Mouse (Mus musculus): ENCODE data around the gene Itch.
"Not testable (repeated sequence)": the region's sequence is repeated elsewhere in the genome, so short reads cannot be mapped to it uniquely, and the experiment has no call there.

The Itch gene

GRCm38 (mm10) chr2:155133011-155133976 is at the start of gene Itch:
TSS of gene Itch (plus strand) at chr2:155133509.
- peak; percentile 93 for DNase-seq (ENCODE audit: low spot score)

- no peak for DNase-seq (ENCODE audit: low spot score)
Observed at GRCm38 (mm10) chr2:155084546-155084945, 48.8 kb upstream of the Itch start.

DNA sequence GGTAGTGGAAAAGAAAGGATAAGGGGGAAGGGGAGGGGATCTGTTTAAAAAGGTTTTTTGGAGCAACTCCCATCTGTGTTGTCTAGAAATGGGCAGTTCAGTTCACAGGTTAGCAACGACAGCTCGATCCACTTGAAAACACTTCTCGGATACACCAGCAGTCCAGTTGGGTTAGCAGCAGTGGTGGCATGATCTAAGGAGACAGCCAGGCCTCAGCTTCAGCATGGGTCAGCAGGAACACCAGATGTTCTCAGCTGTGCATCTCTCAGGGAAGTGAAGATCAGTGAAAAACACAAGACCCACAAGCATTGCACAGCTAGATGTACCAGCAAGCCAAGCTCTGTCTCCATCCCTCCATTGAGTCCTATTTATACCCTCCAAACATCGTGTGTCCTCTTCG is 47.0 kb upstream of the Itch start:
- no peak for DNase-seq (ENCODE audit: low spot score)

DNA sequence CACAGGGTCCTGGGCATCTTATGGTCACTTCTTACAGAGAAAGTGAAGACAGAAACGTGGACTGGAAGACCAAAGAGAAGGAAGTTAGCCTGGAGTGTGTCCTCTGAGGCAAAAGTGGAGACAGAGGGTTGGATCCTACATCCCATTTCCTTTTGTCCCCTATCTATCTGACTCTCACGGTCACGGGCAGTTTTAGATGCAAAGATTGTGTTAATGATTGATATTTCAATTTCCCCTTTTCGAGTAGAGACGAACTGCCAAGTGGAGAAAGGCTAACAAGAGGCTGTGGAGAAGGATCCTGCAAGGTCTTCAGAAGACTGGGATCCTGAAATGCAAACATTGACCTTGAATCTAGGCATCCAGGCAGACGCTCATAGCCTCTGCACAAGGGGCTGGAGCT is 45.0 kb upstream of the Itch start:
- no peak for DNase-seq (ENCODE audit: low spot score)

DNA sequence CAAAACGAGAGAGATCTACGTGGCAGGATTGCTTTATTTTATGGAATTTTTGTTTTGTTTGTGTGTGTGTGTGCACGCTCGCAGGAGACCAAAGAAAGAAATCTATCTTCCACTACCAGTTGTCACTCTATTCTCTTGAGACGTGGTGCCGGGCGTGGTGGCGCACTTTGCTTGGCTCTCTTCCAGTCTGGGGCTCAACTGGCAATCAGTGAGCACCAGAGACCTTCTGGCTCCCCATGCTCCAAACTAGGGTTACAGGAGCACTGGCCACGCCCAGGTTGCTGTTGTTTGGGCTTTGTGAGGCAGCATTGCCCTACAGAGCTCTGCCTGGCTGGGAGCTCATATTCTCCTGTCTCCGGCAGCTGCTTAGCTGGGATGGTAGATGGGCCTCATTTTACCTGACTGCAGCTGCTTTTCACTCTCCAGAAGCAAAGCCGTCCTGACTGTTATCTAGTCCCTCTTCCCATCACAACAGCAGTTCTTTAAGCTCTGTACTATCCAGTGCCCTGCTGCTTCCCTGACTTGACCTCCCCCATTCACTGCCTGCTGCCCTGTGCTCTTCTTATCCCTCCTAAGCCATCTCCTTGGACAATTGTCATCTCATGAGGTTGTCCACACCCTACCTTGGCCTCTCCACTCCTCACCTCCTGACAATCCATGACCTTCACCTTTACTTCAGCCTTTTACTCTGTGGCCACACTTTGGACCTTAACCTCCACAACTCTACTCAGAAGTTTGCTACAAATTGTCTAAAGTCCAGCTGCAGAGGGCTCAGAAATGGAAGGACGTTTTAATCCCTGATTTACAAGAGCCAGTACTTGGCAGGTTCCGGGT is 42.2 kb upstream of the Itch start:
- DNase-seq (ENCODE audit: low spot score): peak; percentile 45

DNA sequence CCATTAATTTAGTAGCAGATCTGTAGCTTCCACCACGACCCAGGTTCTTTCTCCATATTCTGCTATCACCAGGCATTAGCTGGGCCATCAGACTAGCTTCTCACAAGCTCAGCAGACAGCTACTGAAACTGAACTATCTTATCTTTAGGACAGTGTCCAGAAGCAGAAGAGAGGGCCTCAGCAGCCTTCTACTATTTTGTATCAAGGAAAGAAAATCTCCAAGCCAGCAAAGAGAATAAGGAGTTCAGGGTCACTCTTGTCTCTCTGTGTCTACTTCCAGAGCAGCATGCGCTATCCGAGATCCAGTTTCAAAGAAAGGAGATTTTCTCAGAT is 41.6 kb upstream of the Itch start:
- no peak for DNase-seq (ENCODE audit: low spot score)

DNA sequence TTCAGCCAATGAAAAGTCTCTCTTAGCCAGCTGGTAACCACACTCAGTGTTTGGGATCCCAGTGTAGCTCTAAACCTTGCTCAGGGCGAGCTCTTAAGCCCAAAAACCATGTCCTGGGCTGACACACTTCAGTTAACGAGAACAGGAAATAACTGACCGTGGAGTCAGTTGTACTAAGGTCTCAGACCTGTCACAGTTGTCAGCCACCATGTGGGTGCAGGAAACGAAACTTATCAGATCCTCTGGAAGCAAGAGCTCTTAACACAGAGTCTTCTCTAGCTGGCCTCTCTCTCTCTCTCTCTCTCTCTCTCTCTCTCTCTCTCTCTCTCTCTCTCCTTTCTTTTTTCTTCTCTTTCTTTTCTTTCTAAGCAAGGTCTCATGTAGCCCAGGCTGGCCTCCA is 39.9 kb upstream of the Itch start:
- DNase-seq (ENCODE audit: low spot score): no peak

- DNase-seq (ENCODE audit: low spot score): no peak
Observed at GRCm38 (mm10) chr2:155098720-155099380, 34.5 kb upstream of the Itch start.

GRCm38 (mm10) chr2:155099421-155099820 is 33.9 kb upstream of the Itch start:
- DNase-seq (ENCODE audit: low spot score): no peak

- no peak for DNase-seq (ENCODE audit: low spot score)
Observed at GRCm38 (mm10) chr2:155099994-155100795, 33.1 kb upstream of the Itch start.

GRCm38 (mm10) chr2:155100796-155101259 is 32.5 kb upstream of the Itch start:
- DNase-seq (ENCODE audit: low spot score): no peak

DNA sequence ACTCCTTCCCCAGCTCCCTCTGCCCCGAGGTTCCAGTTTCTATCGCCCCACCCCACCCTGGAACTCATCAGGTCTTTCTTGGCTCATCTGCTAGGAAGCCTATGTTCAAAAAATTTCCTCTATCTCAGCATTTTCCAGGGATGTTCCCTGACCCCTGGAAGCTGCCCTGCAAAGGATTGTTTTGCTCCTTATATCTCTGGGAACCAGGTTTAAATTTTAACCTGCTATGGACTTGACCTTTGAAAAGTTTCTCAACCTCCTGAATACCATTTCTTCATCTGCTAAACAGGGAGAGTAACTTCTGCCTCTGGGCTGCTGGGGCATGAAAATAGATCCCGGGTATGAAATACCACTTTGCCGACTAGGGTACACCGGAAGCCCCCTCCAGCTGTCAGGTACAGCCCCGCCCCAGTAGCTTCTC is 31.5 kb upstream of the Itch start:
- DNase-seq (ENCODE audit: low spot score): no peak

DNA sequence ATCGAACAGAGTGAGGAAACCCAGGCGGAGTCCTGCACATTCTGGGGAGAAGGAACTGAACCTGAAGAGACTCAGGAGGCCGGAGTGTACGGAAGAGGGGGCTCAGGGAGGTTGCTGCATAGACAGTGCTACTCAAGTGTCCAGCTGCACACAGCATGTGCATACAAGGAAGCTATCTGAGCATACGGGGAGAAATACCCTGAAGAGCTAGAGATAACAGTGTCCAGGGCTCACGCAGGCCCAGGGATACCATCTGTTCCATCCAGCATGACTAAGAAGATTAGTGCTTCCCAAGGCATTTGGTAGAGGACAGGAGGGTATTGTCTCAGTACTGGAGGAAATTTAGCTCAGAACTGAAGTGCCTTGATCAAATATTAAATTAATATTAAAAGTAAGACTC is 29.7 kb upstream of the Itch start:
- DNase-seq (ENCODE audit: low spot score): no peak

GRCm38 (mm10) chr2:155107276-155107675 is 26.0 kb upstream of the Itch start:
- not testable (repeated sequence) for DNase-seq (ENCODE audit: low spot score)

GRCm38 (mm10) chr2:155115216-155115830 is 18.0 kb upstream of the Itch start:
- no peak for DNase-seq (ENCODE audit: low spot score)

GRCm38 (mm10) chr2:155133977-155134860 is 910 bp downstream of the Itch start:
- DNase-seq (ENCODE audit: low spot score): peak; percentile 60

- no peak for DNase-seq (ENCODE audit: low spot score)
Observed at GRCm38 (mm10) chr2:155135092-155135491, 1.8 kb downstream of the Itch start.

- no peak for DNase-seq (ENCODE audit: low spot score)
Observed at GRCm38 (mm10) chr2:155135534-155135933, 2.2 kb downstream of the Itch start.

DNA sequence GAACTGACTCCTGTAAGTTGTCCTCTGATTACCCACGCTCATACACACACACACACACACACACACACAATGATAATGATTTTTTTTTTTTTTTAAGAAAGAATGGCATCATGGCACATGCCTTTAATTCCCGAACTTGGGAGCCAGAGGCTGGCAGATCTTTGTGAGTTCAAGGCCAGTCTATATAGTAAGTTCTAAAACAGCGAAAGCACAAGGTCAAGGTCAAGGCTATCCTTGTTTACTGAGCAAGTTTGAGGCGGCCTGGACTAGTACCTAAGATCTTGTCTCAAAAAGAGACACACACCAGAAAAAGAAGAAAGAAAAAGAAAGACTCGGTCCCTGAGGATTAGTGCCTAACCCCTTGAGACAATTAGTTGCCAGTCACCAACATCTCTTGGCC is 7.7 kb downstream of the Itch start:
- no peak for DNase-seq (ENCODE audit: low spot score)

DNA sequence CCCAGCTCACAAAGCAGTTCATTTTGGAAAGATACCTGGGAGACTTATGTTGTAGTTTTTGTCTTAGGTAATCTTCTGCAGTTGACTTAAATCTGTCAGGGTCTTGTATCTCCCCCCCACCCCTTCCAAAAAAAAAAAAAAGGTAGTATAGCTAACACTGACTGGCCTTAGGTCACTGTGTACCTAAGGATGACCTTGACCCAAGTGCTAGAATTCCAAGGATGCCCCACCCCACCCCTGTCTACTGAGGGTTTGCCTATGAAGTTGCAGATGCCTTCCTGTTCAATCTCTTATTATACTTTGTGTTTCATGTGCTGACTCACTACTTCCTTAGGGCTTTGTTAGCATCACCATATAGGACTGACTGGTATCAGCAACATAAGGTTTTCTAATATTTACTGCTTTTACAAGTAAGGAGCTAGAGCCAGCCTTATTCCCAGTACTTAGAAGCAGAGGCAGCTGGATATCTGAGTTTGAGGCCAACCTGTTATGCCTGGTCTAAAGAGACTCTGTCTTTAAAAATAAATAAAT is 8.8 kb downstream of the Itch start:
- DNase-seq (ENCODE audit: low spot score): no peak

All from testis, postnatal 10 days (tissue).